Mouse (Mus musculus) G1E (cell line): ENCODE results near the gene Gm10382.

Experiments
- CTCF ChIP-seq: IDR thresholded peaks from 2 replicates; pipeline ENCODE4 v1.5.1; 2012; ENCODE audit warnings: low read depth, low read length, inconsistent platforms, mixed read lengths
- GATA1 ChIP-seq: IDR thresholded peaks from 2 replicates; pipeline ENCODE4 v1.6.1; 2012; ENCODE audit warnings: borderline replicate concordance, low read length, inconsistent platforms, mixed read lengths
- GATA2 ChIP-seq: IDR thresholded peaks from 2 replicates; pipeline ENCODE4 v1.6.1; 2012; ENCODE audit warnings: low read depth, low read length, inconsistent platforms, borderline replicate concordance
- POLR2AphosphoS5 ChIP-seq: IDR thresholded peaks from 2 replicates; pipeline ENCODE4 v1.6.1; 2012; ENCODE audit warnings: low read depth, low read length, inconsistent platforms; ENCODE audit not compliant: insufficient replicate concordance
- TAL1 ChIP-seq: conservative IDR thresholded peaks from 2 replicates; pipeline ENCODE4 v1.6.1; 2012; ENCODE audit warnings: low read depth, low read length, inconsistent platforms, mixed read lengths

GRCm38 (mm10) chr5:125404903-125405545 lies 15.9 kb downstream of the Gm10382 start:
- no peak for TF ChIP-seq CTCF
- no peak for TF ChIP-seq GATA1
- TF ChIP-seq GATA2: no peak
- no peak for TF ChIP-seq TAL1
- TF ChIP-seq POLR2AphosphoS5: no peak
